Mouse (Mus musculus) CD4-positive naive resting alpha-beta T cell, adult 76 days (primary cell): ENCODE results near the gene Ppp1r17. TPM values are rescaled to one million over a fixed set of nuclear protein-coding genes. Genes with fewer than 3 reads are reported as not detected.

Experiments
- total RNA-seq: library from RNA; stranded (reverse); gene quantifications from one replicate; pipeline ENCODE4 v1.2.4, GENCODE M21; 2023

Gene Ppp1r17
- not detected for total RNA-seq

GRCm38 (mm10) chr6:56017291-56017994, at the start of gene Ppp1r17:
Gene Ppp1r17, plus strand, starts transcription at chr6:56017497.

Other genes starting within 250 kb of the Ppp1r17 start
- not detected for gene Itprid1, start 180.6 kb upstream of the Ppp1r17 start, total RNA-seq